ENCODE assay signal across 29 mouse cellular contexts in genomic region chr11:109872056-109872455, GRCm38 (mm10). TPM values are rescaled to one million over a fixed set of nuclear protein-coding genes. Genes with fewer than 3 reads are reported as not detected.
A peak's percentile ranks its signal among the peaks of the same experiment; 100 is the strongest.
DNase-seq lines count a peak whose midpoint lies in the region; TF ChIP-seq lines count a peak whose summit lies in the region.
"Had no signal": no experiment of that assay in that cellular context is flagged by ENCODE, and none has a peak within 500 bp of the region (broad histone marks: within the 10 kb centered on the region; RNA-seq: fewer than 3 reads in every experiment).

No protein-coding gene starts in this region.

- no peaks in the 10 kb centered on the region for H3K9me3 ChIP-seq in heart, embryonic 10.5 days
- H3K9me3 ChIP-seq in CH12.LX (replicated peaks; ENCODE audit: low read length): peaks cover 10% of the 10 kb centered on the region
- H3K9me3 ChIP-seq: embryonic facial prominence, embryonic 13.5 days; embryonic facial prominence, embryonic 15.5 days; forebrain, embryonic 12.5 days had no signal

- no peaks in the 10 kb centered on the region for H3K4me1 ChIP-seq in heart, embryonic 10.5 days
- peaks cover 9 to 28% of the 10 kb centered on the region in 2 experiments; a peak in 3 of 4 replicates for H3K4me1 ChIP-seq in CH12.LX (ENCODE audit: control insufficient read depth in 1 of 2, insufficient read depth in 2 of 2)
- H3K4me1 ChIP-seq: embryonic facial prominence, embryonic 13.5 days; forebrain, embryonic 12.5 days had no signal

- no peak for DNase-seq in gastrocnemius, adult 2 months
- no peak for DNase-seq in gastrocnemius, postnatal 25 days
- DNase-seq in heart, embryonic 10.5 days (ENCODE audit: low spot score): peak; percentile 59
- DNase-seq in heart, adult 9 months (ENCODE audit: low spot score in 2 of 2): no peak
- DNase-seq in CH12.LX (ENCODE audit: extremely low read depth): no peak
- DNase-seq in right cerebral cortex, adult 2 months (ENCODE audit: low spot score in 2 of 2): no peak
- DNase-seq: adrenal gland, adult 2 months; adrenal gland, postnatal 10 days; adrenal gland, postnatal 25 days; B cell, adult 2 months; cerebellum, adult 11 months; cerebellum, adult 18-20 months; cerebellum, adult 8-10 months; cerebellum, adult 9-11 months; cerebellum, postnatal 14 days; cerebellum, postnatal 36 days; embryo, embryonic 11 days had no signal

- H3K4me3 ChIP-seq in gastrocnemius, adult 2 months: no peak overlapping the region
- H3K4me3 ChIP-seq in heart, embryonic 10.5 days: no peak overlapping the region
- H3K4me3 ChIP-seq in CH12.LX (replicated peaks in 1 of 3; ENCODE audit: low read depth in 2 of 3, low read length in 2 of 3, poor library complexity in 1 of 3): no peak overlapping the region
- H3K4me3 ChIP-seq: embryonic facial prominence, embryonic 13.5 days; embryonic facial prominence, embryonic 15.5 days; erythroblast, embryonic 14.5 days; forebrain, embryonic 10.5 days; forebrain, embryonic 12.5 days had no signal

- in situ Hi-C loops in CH12.LX (cut with MboI; ENCODE audit: low pct_ligation_motif_present, low pct_unique_long_range_greater_than_20kb, low sequenced_read_pairs): loop anchor here (10.0 to 25.0 kb wide), 2 partner anchors 233 to 610 kb away; no protein-coding TSS in a partner anchor

- intact Hi-C loops in gastrocnemius, adult 2 months (cut with DNase I): loop anchor here (2.0 kb wide), 1 partner anchor 239 kb away; no protein-coding TSS in a partner anchor

- no peak overlapping the region for H3K9ac ChIP-seq in CH12.LX (ENCODE audit: insufficient read depth, low read depth)
- H3K9ac ChIP-seq: embryonic facial prominence, embryonic 13.5 days; embryonic facial prominence, embryonic 15.5 days; forebrain, embryonic 12.5 days had no signal

- no peak for TF ChIP-seq POLR2A in CH12.LX (IDR thresholded peaks at IDR 0.05; ENCODE audit: low read depth, low read length)

- H3K36me3 ChIP-seq in heart, embryonic 10.5 days: no peaks in the 10 kb centered on the region
- H3K36me3 ChIP-seq in CH12.LX (replicated peaks in 1 of 2; ENCODE audit: control insufficient read depth in 1 of 2, insufficient read depth in 1 of 2, low read length in 1 of 2): no peaks in the 10 kb centered on the region
- H3K36me3 ChIP-seq: embryonic facial prominence, embryonic 13.5 days; embryonic facial prominence, embryonic 15.5 days; forebrain, embryonic 10.5 days; forebrain, embryonic 12.5 days had no signal

- WGBS in heart, embryonic 10.5 days: 78% methylated on average over 10 of the region's 10 CpGs

- no peaks in the 10 kb centered on the region for H3K27me3 ChIP-seq in heart, embryonic 10.5 days (ENCODE audit: insufficient read depth, poor library complexity, severe bottlenecking)
- peaks cover 2% of the 10 kb centered on the region for H3K27me3 ChIP-seq in CH12.LX (replicated peaks)
- H3K27me3 ChIP-seq: embryonic facial prominence, embryonic 13.5 days; embryonic facial prominence, embryonic 15.5 days; forebrain, embryonic 12.5 days had no signal

- 0 out of 2 replicates have a peak overlapping the region, but pooled peaks have one; percentile 16 for H3K27ac ChIP-seq in gastrocnemius, adult 2 months
- no peak overlapping the region for H3K27ac ChIP-seq in heart, embryonic 10.5 days
- H3K27ac ChIP-seq in CH12.LX (ENCODE audit: insufficient read depth, low read depth): no peak overlapping the region
- H3K27ac ChIP-seq: embryonic facial prominence, embryonic 13.5 days; embryonic facial prominence, embryonic 15.5 days; forebrain, embryonic 10.5 days; forebrain, embryonic 12.5 days had no signal

- dilution Hi-C loops in CH12.LX (cut with MboI; ENCODE audit: extremely low pct_ligation_motif_present, extremely low pct_unique_long_range_greater_than_20kb, low sequenced_read_pairs): no loop called here

- TF ChIP-seq EP300 in CH12.LX (IDR thresholded peaks at IDR 0.05; ENCODE audit: low read length): no peak

- H3K4me2 ChIP-seq in CH12.LX (ENCODE audit: insufficient read depth, low read depth, poor library complexity, severe bottlenecking): peak overlapping the region; percentile 41; the same call in 1 of the 2 replicates
- H3K4me2 ChIP-seq: embryonic facial prominence, embryonic 13.5 days; embryonic facial prominence, embryonic 15.5 days; forebrain, embryonic 12.5 days had no signal

- no peaks in the 10 kb centered on the region for H3K79me2 ChIP-seq in CH12.LX (replicated peaks; ENCODE audit: control insufficient read depth, extremely low read depth, insufficient read depth, poor library complexity, severe bottlenecking)

- TF ChIP-seq RAD21 in CH12.LX (IDR thresholded peaks at IDR 0.05; ENCODE audit: low read depth, low read length): no peak

- TF ChIP-seq CTCF in gastrocnemius, adult 2 months (IDR thresholded peaks at IDR 0.05): no peak
- TF ChIP-seq CTCF in CH12.LX (conservative IDR thresholded peaks at IDR 0.05 in 1 of 2, IDR thresholded peaks at IDR 0.05 in 1 of 2; ENCODE audit: low read depth in 2 of 2, low read length in 2 of 2): no peak

TF ChIP-seq in CH12.LX, 34 proteins besides CTCF, POLR2A, EP300 and RAD21:
- no peak for TF ChIP-seq ZMIZ1 (IDR thresholded peaks at IDR 0.05; ENCODE audit: low read depth, low read length)
- no peak for TF ChIP-seq MXI1 (IDR thresholded peaks at IDR 0.05; ENCODE audit: low read depth, low read length)
- TF ChIP-seq MAX (IDR thresholded peaks at IDR 0.05; ENCODE audit: low read length): no peak
- TF ChIP-seq PAX5 (IDR thresholded peaks at IDR 0.05; ENCODE audit: low read length): no peak
- no peak for TF ChIP-seq ZNF384 (IDR thresholded peaks at IDR 0.05; ENCODE audit: low read depth, low read length)
- TF ChIP-seq SIN3A (IDR thresholded peaks at IDR 0.05; ENCODE audit: low read length): no peak
- no peak for TF ChIP-seq CHD2 (IDR thresholded peaks at IDR 0.05; ENCODE audit: low read length)
- TF ChIP-seq NRF1 (IDR thresholded peaks at IDR 0.05; ENCODE audit: low read depth, low read length): no peak

RNA-seq across cellular contexts. Expression of gene 1700012B07Rik, which starts 44.2 kb away (rescaled TPM):
- not detected for total RNA-seq in gastrocnemius, adult 2 months (2021)
- not detected for total RNA-seq in gastrocnemius, postnatal 25 days (2021)
- not detected in 2 replicates for polyA plus RNA-seq in heart, embryonic 10.5 days (2016; fragmentation: Nextera tagmentation; extraction: Ambion mirVana)
- total RNA-seq in CH12.LX (2012; rRNA removed) (not detected in 2 replicates), CH12.LX (2014; rRNA removed) (not detected in 2 replicates)
- polyA plus RNA-seq in CH12.LX (2012; ENCODE audit: insufficient read length, low read depth): 0.29 and 0.44 TPM in 2 replicates
- total RNA-seq: adrenal gland, adult 2 months; adrenal gland, postnatal 10 days; adrenal gland, postnatal 25 days; adrenal gland, postnatal 4 days; common myeloid progenitor, adult 5-6 weeks; ES-E14; MEL had no signal
- polyA plus RNA-seq: adrenal gland, adult 2 months; embryonic facial prominence, embryonic 11.5 days; embryonic facial prominence, embryonic 13.5 days; embryonic facial prominence, embryonic 15.5 days; erythroblast, embryonic 14.5 days; forebrain, embryonic 10.5 days; forebrain, embryonic 12.5 days; forebrain, embryonic 14.5 days; forebrain, embryonic 16.5 days had no signal
